Comparison of ENCODE assay signal across 10 mouse cellular contexts in the genomic region with DNA sequence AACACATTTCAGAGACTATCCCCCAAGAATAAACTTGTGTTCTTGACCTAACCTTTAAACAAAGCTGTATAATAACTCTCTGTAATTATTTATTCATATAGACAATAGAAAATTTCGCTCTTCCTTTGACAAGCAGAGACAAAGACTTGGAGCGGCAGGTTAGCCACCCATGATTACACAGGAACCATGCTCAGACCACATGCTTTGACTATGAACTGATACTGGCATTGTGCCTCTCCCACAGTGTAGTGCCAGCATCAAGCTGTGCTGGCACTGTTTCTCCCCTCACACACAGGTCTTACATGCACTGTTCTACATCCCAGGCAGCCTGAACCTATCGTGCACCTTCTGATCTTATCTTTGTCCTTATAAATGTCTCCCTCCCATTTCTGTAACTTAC. TPM values are rescaled to one million over a fixed set of nuclear protein-coding genes. Genes with fewer than 3 reads are reported as not detected.
DNase-seq lines count a peak whose midpoint lies in the region; ATAC-seq and TF ChIP-seq lines count a peak whose summit lies in the region.
"Had no signal": no experiment of that assay in that cellular context is flagged by ENCODE, and none has a peak within 500 bp of the region (broad histone marks: within the 10 kb centered on the region; RNA-seq: fewer than 3 reads in every experiment).

No protein-coding gene starts in this region.

- peaks cover 26% of the 10 kb centered on the region for H3K4me1 ChIP-seq in forebrain, embryonic 13.5 days
- H3K4me1 ChIP-seq in lung, postnatal 0 days (ENCODE audit: insufficient read depth, low read depth, low read length): no peaks in the 10 kb centered on the region

- H3K36me3 ChIP-seq in forebrain, embryonic 13.5 days (ENCODE audit: poor library complexity, severe bottlenecking): no peaks in the 10 kb centered on the region
- no peaks in the 10 kb centered on the region for H3K36me3 ChIP-seq in lung, postnatal 0 days (ENCODE audit: insufficient read depth, low read length)
- H3K36me3 ChIP-seq: embryonic facial prominence, embryonic 15.5 days had no signal

- peak overlapping the region; percentile 25 for H3K27ac ChIP-seq in forebrain, embryonic 13.5 days
- H3K27ac ChIP-seq in lung, postnatal 0 days (ENCODE audit: low read length): no peak overlapping the region
- H3K27ac ChIP-seq: embryonic facial prominence, embryonic 15.5 days; liver, embryonic 14.5 days had no signal

- no peaks in the 10 kb centered on the region for H3K27me3 ChIP-seq in forebrain, embryonic 13.5 days
- no peaks in the 10 kb centered on the region for H3K27me3 ChIP-seq in lung, postnatal 0 days (replicated peaks; ENCODE audit: insufficient read depth, low read length)
- H3K27me3 ChIP-seq: embryonic facial prominence, embryonic 15.5 days had no signal

- no peaks in the 10 kb centered on the region for H3K9me3 ChIP-seq in forebrain, embryonic 13.5 days (replicated peaks)
- no peaks in the 10 kb centered on the region for H3K9me3 ChIP-seq in lung, postnatal 0 days (ENCODE audit: low read length)
- H3K9me3 ChIP-seq: embryonic facial prominence, embryonic 15.5 days had no signal

- no peak for TF ChIP-seq CTCF in lung, postnatal 0 days (IDR thresholded peaks at IDR 0.05)

- TF ChIP-seq EP300 in lung, postnatal 0 days (IDR thresholded peaks at IDR 0.05): no peak

- H3K4me3 ChIP-seq in forebrain, embryonic 13.5 days: no peak overlapping the region
- no peak overlapping the region for H3K4me3 ChIP-seq in lung, postnatal 0 days (ENCODE audit: low read depth, low read length)
- H3K4me3 ChIP-seq: embryonic facial prominence, embryonic 15.5 days; left cerebral cortex, adult 2 months had no signal

- H3K9ac ChIP-seq in forebrain, embryonic 13.5 days: no peak overlapping the region
- H3K9ac ChIP-seq in lung, postnatal 0 days (replicated peaks; ENCODE audit: low read depth): no peak overlapping the region
- H3K9ac ChIP-seq: embryonic facial prominence, embryonic 15.5 days; liver, embryonic 14.5 days had no signal

- DNase-seq in retina, postnatal 1 day: peak; percentile 73
- no peak for DNase-seq in retina, embryonic 14.5 days (ENCODE audit: low spot score)
- peak; percentile 9 for DNase-seq in mesoderm, embryonic 11.5 days (ENCODE audit: low read depth, low spot score)
- DNase-seq in urinary bladder, postnatal 14 days (ENCODE audit: low spot score): no peak
- no peak for DNase-seq in urinary bladder, postnatal 4 days (ENCODE audit: low spot score in 2 of 2)
- DNase-seq in lung, postnatal 0 days (ENCODE audit: low spot score): no peak

- 39% methylated on average over 3 of the region's 3 CpGs for WGBS in forebrain, embryonic 13.5 days
- WGBS in lung, postnatal 0 days: 70% methylated on average over 3 of the region's 3 CpGs

- peak overlapping the region; percentile 23; the same call in 1 of the 2 replicates for H3K4me2 ChIP-seq in forebrain, embryonic 13.5 days
- H3K4me2 ChIP-seq in lung, postnatal 0 days (replicated peaks; ENCODE audit: low read depth, low read length): no peak overlapping the region

- ATAC-seq in forebrain, embryonic 13.5 days: peak; percentile 93
- no peak for ATAC-seq in lung, postnatal 0 days

RNA-seq across cellular contexts. Expression of a gene that starts 23.0 kb away (rescaled TPM):
- 62.1 and 66.0 TPM in 2 replicates for polyA plus RNA-seq in forebrain, embryonic 13.5 days (2015; fragmentation: Nextera tagmentation; extraction: Ambion mirVana)
- polyA plus RNA-seq in lung, postnatal 0 days (2015; fragmentation: Nextera tagmentation; extraction: Ambion mirVana): 40.8 and 41.0 TPM in 2 replicates

Comparison
In these comparisons a context has a peak if more than half of its experiments do, and no peak if none do; other contexts are left out.
1. DNase-seq: peak in retina, postnatal 1 day (single experiment) and mesoderm, embryonic 11.5 days (single experiment); none in retina, embryonic 14.5 days (single experiment), urinary bladder, postnatal 14 days (single experiment), urinary bladder, postnatal 4 days (0 of 2) and lung, postnatal 0 days (single experiment).